Mouse (Mus musculus) A20 (cell line): ENCODE results near the gene Vti1a.

Source experiments
- DNase-seq: peaks from one replicate; pipeline ENCODE4 v3.0.0-alpha.2; 2011; ENCODE audit warnings: low read depth, low spot score

The Vti1a gene

GRCm38 (mm10) chr19:55560088-55560682 lies 244.1 kb downstream of the Vti1a start:
- no peak for DNase-seq

GRCm38 (mm10) chr19:55561469-55561868 lies 245.4 kb downstream of the Vti1a start:
- no peak for DNase-seq

- DNase-seq, result no peak
These were observed 246.5 kb downstream of the Vti1a start for GRCm38 (mm10) chr19:55562487-55563147.

GRCm38 (mm10) chr19:55563148-55563651 lies 247.1 kb downstream of the Vti1a start:
- no peak for DNase-seq

GRCm38 (mm10) chr19:55564104-55564938 lies 248.2 kb downstream of the Vti1a start:
- no peak for DNase-seq

GRCm38 (mm10) chr19:55565111-55565510 lies 249.0 kb downstream of the Vti1a start:
- DNase-seq, result no peak

- no peak for DNase-seq
These were observed 249.7 kb downstream of the Vti1a start for GRCm38 (mm10) chr19:55565523-55566369.

- DNase-seq, result no peak
These were observed 253.0 kb downstream of the Vti1a start for GRCm38 (mm10) chr19:55569114-55569513.

GRCm38 (mm10) chr19:55569894-55570293 lies 253.8 kb downstream of the Vti1a start:
- DNase-seq, result no peak

GRCm38 (mm10) chr19:55570520-55571296 lies 254.6 kb downstream of the Vti1a start:
- no peak for DNase-seq

- no peak for DNase-seq
These were observed 255.4 kb downstream of the Vti1a start for GRCm38 (mm10) chr19:55571486-55571885.

GRCm38 (mm10) chr19:55577306-55578042 lies 261.4 kb downstream of the Vti1a start:
- DNase-seq, result no peak

GRCm38 (mm10) chr19:55578094-55579085 lies 262.3 kb downstream of the Vti1a start:
- no peak for DNase-seq

- no peak for DNase-seq
These were observed 263.2 kb downstream of the Vti1a start for GRCm38 (mm10) chr19:55579310-55579709.

- DNase-seq, result no peak
These were observed 264.1 kb downstream of the Vti1a start for GRCm38 (mm10) chr19:55580152-55580551.

- DNase-seq, result no peak
These were observed 264.6 kb downstream of the Vti1a start for GRCm38 (mm10) chr19:55580667-55581066.

- no peak for DNase-seq
These were observed 267.0 kb downstream of the Vti1a start for GRCm38 (mm10) chr19:55582896-55583653.
